Mouse (Mus musculus): ENCODE results near the gene Ankrd34a. TPM values are rescaled to one million over a fixed set of nuclear protein-coding genes. Genes with fewer than 3 reads are reported as not detected.
"Not testable (repeated sequence)": the region's sequence is repeated elsewhere in the genome, so short reads cannot be mapped to it uniquely, and the experiment has no call there.

Ankrd34a gene
- total RNA-seq, 2 experiments from 2014 or later, result 50.9 to 62.3 TPM

DNA sequence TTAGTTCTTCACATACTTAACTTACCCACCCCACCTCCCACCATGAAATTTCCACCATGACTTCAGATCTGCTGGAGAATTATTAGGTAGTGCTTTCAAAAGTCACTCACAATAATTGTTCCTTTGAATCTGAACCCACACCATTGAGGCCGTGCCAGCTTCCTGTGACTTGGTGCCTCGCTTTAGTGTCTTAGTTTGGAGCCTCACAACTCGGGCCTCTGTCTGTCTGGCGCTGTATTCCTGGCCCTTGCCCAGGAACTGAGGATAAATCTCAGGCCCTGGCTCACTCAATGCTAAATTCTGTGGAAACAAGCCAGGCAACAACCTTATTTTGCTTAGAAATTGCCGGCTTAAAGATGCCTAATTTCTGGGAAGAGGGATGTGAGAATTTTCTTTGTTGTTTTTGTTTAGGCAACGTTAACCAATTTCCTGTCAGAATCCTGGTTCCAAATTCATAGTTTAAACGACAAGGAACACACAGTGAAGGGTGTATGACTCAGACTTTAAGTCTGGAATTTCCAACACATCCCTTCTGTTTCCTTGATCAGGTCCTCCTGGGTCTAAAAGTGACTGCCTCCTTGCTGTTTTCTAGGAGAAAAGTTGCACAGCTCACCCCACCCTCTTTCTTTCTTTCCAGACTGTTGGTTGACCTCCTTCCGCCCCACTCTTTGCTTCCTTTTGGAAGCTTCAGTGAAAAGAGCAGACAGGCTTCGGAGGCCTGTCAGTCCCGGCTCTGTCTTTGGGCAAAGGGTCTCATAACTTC, 5.7 kb downstream of the Ankrd34a start:
- DNase-seq (ENCODE audit: extremely low spot score in 1 of 2, low spot score in 1 of 2), result peak in 1 of 2 experiments; percentile 30

- no peak for DNase-seq (ENCODE audit: extremely low spot score in 1 of 2, low spot score in 1 of 2)
These were observed 6.3 kb downstream of the Ankrd34a start for GRCm38 (mm10) chr3:96602704-96603084.

DNA sequence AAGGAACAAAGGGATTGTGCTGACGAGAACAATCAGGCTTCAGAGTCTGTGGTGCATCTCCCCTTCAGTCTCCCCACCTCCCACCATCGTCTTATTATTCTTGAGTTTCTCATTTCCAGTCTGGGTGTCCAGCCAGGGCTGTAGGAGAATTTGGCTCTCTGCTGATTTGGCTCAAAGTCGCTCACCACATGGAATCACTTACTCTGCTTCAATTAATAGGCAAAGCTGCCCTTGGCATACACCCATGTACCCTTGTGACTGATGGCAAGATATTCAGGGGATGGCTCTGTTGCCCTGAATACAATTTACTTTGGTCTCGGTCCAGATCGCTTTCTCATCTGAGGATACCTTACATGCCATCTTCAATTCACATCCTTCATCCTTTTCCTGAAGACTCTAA, 6.9 kb downstream of the Ankrd34a start:
- no peak for DNase-seq (ENCODE audit: extremely low spot score in 1 of 2, low spot score in 1 of 2)

DNA sequence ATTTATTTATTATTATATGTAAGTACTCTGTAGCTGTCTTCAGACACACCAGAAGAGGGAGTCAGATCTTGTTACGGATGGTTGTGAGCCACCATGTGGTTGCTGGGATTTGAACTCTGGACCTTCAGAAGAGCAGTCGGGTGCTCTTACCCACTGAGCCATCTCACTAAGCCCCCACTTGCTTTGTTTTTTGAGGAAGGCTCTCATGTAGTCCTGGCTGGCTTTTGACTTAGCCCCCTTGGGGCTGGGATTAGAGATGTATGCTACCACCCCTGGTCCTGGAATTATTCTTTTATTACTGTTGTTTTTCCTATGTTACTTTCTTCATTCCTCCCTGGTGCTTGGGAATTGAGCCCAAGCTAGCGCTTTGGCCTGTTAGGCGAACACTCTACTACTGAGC, 9.6 kb downstream of the Ankrd34a start:
- DNase-seq (ENCODE audit: extremely low spot score in 1 of 2, low spot score in 1 of 2), result not testable (repeated sequence)

DNA sequence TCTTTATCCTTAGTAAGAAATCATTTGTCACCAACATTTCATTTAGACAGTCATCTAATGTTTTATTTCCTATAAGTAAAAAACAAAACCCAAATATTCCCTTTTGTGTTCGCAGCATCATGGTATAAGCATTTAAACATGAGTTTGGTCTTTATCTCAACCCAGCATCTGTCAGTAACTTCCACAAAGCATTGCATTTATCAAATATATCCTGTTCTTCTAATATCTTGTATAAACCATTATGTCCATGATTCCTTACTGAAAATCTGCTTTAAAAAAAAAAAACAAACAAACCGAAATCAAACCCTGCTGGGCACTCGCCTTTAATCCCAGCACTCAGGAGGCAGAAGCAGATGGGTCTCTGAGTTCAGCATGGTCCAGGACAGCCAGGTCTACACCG, 10.2 kb downstream of the Ankrd34a start:
- DNase-seq (ENCODE audit: extremely low spot score in 1 of 2, low spot score in 1 of 2), result no peak

GRCm38 (mm10) chr3:96617941-96618340, 21.5 kb downstream of the Ankrd34a start:
- no peak for DNase-seq (ENCODE audit: extremely low spot score in 1 of 2, low spot score in 1 of 2)

- DNase-seq (ENCODE audit: extremely low spot score in 1 of 2, low spot score in 1 of 2), result no peak
These were observed 26.8 kb downstream of the Ankrd34a start for GRCm38 (mm10) chr3:96623201-96623600.

DNA sequence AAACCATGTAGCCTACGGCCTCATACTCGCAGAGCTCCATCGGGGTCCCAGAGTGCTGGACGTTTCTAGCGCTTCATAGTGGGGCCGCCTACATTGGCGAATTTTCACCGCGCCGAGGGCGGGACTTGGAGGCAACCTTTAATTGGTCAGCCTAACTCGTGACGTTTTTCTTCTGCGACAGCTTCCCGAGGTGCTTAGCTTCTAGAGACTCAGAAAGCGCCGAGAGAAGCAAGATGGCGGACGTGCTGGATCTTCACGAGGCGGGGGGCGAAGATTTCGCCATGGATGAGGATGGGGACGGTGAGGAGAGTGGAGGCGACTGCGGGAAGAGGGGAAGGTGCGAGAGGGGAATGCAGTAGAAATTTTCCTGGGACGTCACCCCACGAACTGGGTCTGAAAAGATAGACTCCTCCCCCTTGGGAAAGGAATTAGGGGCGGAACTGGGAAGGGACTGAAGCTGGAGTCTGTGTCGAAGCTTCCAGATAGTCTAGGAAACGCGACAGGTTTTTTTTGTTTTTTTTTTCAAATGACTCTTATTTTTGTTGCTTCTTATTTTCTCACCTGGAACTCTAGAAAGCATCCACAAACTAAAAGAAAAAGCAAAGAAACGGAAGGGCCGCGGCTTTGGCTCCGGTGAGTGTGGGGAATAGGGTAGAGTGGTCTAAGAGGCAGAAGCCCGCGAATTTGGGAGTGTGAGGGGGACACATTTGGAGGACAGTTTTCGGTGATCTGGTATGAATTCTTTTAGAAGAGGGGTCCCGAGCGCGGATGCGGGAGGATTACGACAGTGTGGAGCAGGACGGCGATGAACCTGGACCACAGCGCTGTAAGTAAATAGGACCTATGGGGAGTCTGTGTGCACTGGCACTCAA, 33.5 kb downstream of the Ankrd34a start, which contains the start of gene Rbm8a:
Gene Rbm8a, plus strand, starts transcription at position 205 of the 872 bp plus-strand sequence.
- peak; percentile 90 to 91 for DNase-seq (ENCODE audit: extremely low spot score in 1 of 2, low spot score in 1 of 2)

GRCm38 (mm10) chr3:96632058-96632457, 35.6 kb downstream of the Ankrd34a start:
- no peak for DNase-seq (ENCODE audit: extremely low spot score in 1 of 2, low spot score in 1 of 2)

- DNase-seq (ENCODE audit: extremely low spot score in 1 of 2, low spot score in 1 of 2), result no peak
These were observed 37.6 kb downstream of the Ankrd34a start for GRCm38 (mm10) chr3:96634015-96634414.

DNA sequence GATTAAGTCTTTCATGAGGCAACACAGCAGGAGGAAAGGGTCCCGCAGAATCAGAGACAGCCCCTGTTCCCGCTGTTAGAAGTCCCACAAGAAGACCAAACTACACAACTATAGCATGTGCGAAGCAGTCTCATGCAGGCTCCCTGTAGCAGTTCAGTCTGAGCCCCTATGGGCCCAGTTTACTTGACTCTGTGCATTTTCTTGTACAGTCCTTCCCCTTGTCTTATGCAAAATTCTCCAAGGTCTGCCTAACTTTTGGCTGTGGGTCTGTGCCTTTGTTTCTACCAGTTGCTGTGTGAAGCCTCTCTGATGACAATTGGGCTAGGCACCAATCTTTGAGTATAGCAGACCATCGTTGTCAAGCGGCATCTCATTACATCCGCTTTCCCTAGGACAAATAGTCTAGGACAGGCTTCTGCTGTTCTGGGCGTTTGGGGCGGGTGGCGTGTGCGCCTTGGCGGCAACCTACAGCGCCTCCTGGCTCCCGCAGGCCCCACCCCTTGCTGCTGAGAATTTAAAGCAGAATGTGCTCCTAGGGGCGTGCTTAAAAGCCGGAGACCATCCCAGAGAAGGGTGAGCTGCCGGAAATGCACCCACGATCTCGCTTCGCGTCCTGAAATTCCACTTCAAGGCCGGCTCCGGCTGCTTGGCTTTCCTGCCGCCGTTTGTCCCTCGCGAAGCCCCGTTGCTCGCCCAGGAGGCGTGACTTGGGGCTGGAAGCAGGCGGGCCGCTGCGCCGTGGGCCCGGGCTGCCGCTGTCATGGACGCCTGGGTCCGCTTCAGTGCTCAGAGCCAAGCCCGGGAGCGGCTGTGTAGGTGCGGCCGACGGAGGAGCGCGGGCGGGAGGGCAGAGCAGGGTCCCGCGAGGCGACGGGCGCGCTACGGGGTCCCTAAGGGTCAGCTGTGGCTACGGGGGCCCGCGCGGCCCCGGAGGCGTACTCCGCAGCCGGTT, 38.8 kb downstream of the Ankrd34a start, which contains the start of the genes Pex11b and Gm42957:
Gene Pex11b, plus strand, starts transcription at position 449 of the 952 bp plus-strand sequence.
Gene Gm42957, plus strand, starts transcription at position 547 of the 952 bp plus-strand sequence.
- DNase-seq (ENCODE audit: extremely low spot score in 1 of 2, low spot score in 1 of 2), result peak; percentile 69 to 80

DNA sequence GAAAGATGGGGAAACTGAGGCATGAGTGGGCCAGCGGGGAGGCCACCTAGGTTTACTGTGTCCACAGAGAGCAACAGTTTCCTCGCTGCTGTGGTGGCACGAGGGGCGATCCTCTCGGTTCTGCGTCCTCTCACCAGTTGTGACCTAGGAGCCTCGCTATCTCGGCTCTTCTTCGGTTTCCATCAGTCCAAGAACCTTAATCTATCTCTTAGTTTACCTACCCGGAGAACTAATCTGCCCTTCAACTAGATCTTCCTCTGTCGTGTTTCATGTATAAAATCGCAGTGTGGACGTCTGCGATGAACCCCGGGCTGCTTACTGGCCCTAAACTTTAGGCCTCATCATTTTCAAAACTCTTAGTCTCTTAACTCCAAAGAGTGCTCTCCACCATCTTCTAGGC, 39.5 kb downstream of the Ankrd34a start:
- peak in 1 of 2 experiments; percentile 9 for DNase-seq (ENCODE audit: extremely low spot score in 1 of 2, low spot score in 1 of 2)

- DNase-seq (ENCODE audit: extremely low spot score in 1 of 2, low spot score in 1 of 2), result no peak
These were observed 40.0 kb downstream of the Ankrd34a start for GRCm38 (mm10) chr3:96636448-96636847.

GRCm38 (mm10) chr3:96639219-96639618, 42.8 kb downstream of the Ankrd34a start:
- peak in 1 of 2 experiments; percentile 64 for DNase-seq (ENCODE audit: extremely low spot score in 1 of 2, low spot score in 1 of 2)

GRCm38 (mm10) chr3:96645018-96645649, 48.7 kb downstream of the Ankrd34a start, which contains the start of gene Itga10:
Itga10 (plus strand) TSS chr3:96645584.
- DNase-seq (ENCODE audit: extremely low spot score in 1 of 2, low spot score in 1 of 2), result peak in 1 of 2 experiments; percentile 51

GRCm38 (mm10) chr3:96647365-96647764, 50.9 kb downstream of the Ankrd34a start:
- DNase-seq (ENCODE audit: extremely low spot score in 1 of 2, low spot score in 1 of 2), result no peak

All from layer of hippocampus, postnatal 25 days (tissue).